Mouse (Mus musculus): ENCODE measurements around the gene Pde6b.

The Pde6b gene

DNA sequence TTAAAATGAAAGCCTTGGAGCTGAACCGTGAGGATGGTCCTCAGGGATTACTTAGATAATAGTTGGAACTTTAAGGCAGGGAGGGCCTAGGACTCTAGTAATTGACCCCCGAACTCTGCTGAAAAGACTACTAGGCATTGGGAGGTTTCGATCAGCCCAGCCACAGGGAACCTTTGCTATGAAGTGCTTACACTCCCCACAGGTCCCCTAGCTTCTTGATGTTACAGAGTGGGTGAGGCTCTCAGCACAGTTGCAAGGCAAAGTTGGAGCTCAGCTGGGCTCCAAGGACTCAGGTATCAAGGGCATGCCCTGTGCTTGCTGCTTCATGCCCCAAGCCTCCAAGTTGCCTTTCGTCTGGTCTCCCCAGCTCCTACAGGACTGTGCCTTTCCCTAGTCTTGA lies 74.3 kb downstream of the Pde6b start:
- no peak for DNase-seq (ENCODE audit: low spot score in 2 of 2)

DNA sequence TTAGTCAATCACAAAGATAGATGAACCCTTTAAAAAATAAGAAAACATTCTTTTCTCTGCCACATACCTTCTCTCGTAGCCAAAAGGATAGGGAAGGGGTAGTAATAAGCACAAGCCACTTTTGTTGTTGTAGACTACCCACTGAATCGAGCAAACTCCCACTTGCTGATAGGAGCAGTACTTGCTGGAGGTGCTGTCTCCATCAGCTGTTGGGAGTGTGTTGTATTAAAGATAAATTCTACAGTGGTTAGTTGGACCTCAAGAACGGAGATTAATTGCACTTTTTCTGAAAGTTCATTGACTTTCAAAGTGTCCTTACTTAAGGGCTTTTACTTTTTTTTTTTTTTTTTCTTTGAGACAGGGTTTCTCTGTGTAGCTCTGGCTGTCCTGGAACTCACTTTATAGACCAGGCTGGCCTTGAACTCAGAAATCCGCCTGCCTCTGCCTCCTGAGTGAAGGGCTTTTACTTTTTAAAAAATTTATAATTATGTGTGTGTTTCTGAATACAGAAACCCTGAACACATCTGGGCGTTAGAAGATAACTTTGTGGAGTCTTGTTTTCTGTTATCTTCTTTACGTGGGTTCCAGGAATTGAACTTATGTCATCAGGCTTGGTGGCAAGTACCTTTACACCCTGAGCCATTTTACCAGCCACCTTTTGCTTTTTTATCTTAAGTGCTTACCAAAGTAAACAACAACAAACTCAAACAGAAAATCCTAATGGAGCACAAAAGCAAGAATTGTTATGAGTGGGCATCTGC lies 77.1 kb downstream of the Pde6b start:
- DNase-seq (ENCODE audit: low spot score in 2 of 2) = no peak

DNA sequence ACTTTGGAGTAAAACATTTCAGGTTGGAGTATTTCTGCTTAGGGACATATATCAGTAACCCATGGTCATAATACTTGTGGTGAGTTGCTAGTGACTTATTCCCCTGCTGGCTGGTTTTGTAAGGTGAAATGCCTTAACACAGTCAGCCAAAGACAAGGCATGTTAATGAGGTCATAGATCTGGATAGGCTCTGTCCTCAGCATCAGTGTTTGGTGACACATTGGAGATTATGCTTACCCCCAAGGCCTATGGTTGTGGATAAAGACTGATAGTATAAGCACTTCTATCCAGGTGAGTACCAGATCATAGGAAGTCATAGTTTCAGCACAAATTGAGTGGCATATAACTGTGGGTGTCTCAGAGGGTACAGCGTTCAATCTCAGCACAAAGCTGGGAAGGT lies 78.5 kb downstream of the Pde6b start:
- DNase-seq (ENCODE audit: low spot score in 2 of 2) = no peak

DNA sequence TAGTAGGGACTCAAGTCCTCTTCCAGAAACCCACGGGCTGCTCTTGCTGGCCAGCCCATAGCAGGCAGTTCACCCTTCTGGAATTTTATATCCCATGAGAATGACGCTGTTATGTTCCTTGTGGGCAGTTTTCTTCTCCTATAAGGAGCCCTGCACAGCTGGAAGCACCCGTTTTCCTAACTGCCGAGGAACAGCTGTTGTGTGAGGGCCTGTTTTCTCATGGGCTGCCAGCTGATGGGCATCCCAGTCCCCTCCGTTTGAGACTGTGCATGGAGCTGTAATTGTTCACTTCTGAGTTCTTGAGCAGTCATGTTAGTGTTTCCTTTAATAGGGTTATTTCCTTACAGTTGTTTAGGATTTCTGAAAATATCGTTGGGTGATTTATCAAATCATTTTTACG lies 81.4 kb downstream of the Pde6b start:
- no peak for DNase-seq (ENCODE audit: low spot score in 2 of 2)

DNA sequence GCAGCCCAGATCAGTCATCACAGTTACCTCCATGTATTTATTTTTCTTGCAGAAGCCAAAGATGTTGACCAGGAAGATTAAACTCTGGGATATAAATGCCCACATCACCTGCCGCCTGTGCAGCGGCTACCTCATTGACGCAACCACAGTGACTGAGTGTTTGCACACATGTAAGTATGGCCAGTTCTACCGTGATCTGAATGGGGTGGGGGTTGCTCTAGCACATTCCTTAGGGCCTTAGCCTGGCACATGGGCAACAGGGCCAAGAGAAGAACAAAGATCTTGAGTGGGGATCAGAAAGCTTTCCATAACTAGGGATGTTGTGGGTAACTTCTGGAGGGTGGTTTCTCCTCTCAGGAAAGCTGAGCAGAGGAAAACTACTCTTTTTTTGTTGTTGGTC lies 85.5 kb downstream of the Pde6b start:
- no peak for DNase-seq (ENCODE audit: low spot score in 2 of 2)

DNA sequence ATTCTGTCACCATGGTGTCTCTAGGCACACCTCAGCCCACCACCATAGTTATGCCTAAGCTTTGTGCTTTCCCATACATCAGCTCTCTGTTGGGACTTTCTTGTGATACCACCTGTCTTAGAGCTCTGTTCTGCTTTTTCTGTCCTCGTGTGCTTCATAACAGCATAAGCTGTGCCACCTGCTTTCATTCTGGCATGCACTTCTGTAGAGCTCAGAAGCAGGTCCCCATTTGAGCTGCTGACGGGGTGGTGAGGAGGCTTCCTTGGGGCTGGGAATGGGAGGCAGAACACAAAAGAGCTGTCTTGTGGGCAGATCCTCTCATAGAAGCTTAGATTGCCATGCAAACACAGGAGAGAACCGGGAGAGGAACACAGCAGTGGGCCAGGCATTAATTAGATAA lies 87.8 kb downstream of the Pde6b start:
- DNase-seq (ENCODE audit: low spot score in 2 of 2) = no peak
